Mouse (Mus musculus): ENCODE data around the gene Gm8165.
"Not testable (repeated sequence)": the region's sequence is repeated elsewhere in the genome, so short reads cannot be mapped to it uniquely, and the experiment has no call there.

DNA sequence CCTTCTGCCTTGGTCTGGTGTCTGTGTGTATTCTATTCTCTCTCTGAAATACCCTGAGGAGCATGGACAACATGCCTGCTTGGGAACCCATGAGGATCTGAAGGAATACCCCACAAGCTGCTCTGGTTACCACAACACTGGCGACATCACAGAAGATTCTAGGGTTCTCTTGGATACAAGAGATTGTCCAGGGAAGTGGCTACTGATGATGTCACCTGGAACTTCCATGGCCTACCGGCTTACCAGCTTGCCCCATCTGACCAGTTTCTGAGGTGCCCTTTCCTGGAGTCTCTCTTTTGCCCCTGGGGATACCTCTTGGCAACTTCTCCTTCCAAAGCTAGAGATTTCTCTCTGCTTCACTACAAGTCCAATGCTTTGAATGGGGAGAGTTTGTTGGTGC, at the start of gene Gm8165:
- not testable (repeated sequence) for TF ChIP-seq CTCF, EP300 (IDR thresholded peaks at IDR 0.05)
